Mouse (Mus musculus): ENCODE data around the gene Cdca8.

Cdca8 gene

GRCm38 (mm10) chr4:124872719-124873118 is 66.4 kb downstream of the Cdca8 start:
- no peak for DNase-seq
